Mouse (Mus musculus): Measurements from ENCODE around the gene Mrps36.
A peak's percentile ranks its signal among the peaks of the same experiment; 100 is the strongest.
"Not testable (repeated sequence)": the region's sequence is repeated elsewhere in the genome, so short reads cannot be mapped to it uniquely, and the experiment has no call there.

Mrps36 gene

GRCm38 (mm10) chr13:100731462-100732046 is 12.9 kb downstream of the Mrps36 start:
- DNase-seq: not testable (repeated sequence)

- peak; percentile 88 to 90 for DNase-seq
Observed at GRCm38 (mm10) chr13:100730861-100731176, 13.6 kb downstream of the Mrps36 start, which contains the start of gene Cdk7. Gene Cdk7, minus strand, starts transcription at chr13:100730939.

- DNase-seq: peak in 1 of 2 experiments; percentile 9
Observed at GRCm38 (mm10) chr13:100730153-100730860, 14.2 kb downstream of the Mrps36 start.

- not testable (repeated sequence) for DNase-seq
Observed at GRCm38 (mm10) chr13:100728530-100728929, 15.9 kb downstream of the Mrps36 start.

GRCm38 (mm10) chr13:100728086-100728485 is 16.4 kb downstream of the Mrps36 start:
- no peak for DNase-seq

GRCm38 (mm10) chr13:100725194-100725593 is 19.3 kb downstream of the Mrps36 start:
- no peak for DNase-seq

GRCm38 (mm10) chr13:100724051-100724754 is 20.3 kb downstream of the Mrps36 start:
- no peak for DNase-seq

GRCm38 (mm10) chr13:100721656-100722055 is 22.8 kb downstream of the Mrps36 start:
- DNase-seq: no peak

GRCm38 (mm10) chr13:100715467-100715866 is 29.0 kb downstream of the Mrps36 start:
- no peak for DNase-seq

- DNase-seq: no peak
Observed at GRCm38 (mm10) chr13:100706206-100706605, 38.3 kb downstream of the Mrps36 start.

GRCm38 (mm10) chr13:100703468-100703867 is 41.0 kb downstream of the Mrps36 start:
- DNase-seq: no peak

GRCm38 (mm10) chr13:100698866-100699265 is 45.6 kb downstream of the Mrps36 start:
- DNase-seq: no peak

GRCm38 (mm10) chr13:100697541-100697940 is 46.9 kb downstream of the Mrps36 start:
- no peak for DNase-seq

GRCm38 (mm10) chr13:100687513-100687912 is 56.9 kb downstream of the Mrps36 start:
- no peak for DNase-seq

All from thymus, postnatal 36 days (tissue).